Comparison of ENCODE assay signal across 26 mouse cellular contexts in the genomic region with DNA sequence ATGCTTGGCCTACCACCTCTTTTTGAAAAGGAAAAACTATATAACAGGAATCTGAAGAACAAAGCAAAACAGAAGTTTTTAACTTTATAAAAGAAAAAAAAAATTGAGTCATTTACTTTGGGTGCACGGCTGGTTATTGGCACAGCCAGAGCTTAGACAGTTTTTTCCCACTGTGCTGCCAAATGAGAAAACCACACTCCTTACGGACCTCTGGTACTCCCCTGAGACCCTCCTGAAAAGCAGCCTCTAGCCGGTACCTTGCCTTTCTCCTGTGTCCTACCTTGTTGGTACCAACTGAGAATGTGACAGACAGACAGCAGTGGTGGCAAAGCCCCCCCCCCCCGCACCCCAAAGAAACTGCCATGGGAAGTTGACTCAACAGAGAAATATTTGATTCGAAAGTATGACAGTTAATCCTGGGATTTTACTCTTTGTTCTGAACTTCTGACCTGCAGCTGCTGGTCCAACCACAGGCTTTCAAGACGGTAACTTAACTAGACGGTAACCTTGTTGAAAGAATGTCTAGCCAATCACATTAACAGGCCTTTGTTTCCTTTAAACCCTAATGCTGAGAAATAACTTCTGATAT. TPM values are rescaled to one million over a fixed set of nuclear protein-coding genes. Genes with fewer than 3 reads are reported as not detected.
DNase-seq lines count a peak whose midpoint lies in the region; ATAC-seq and TF ChIP-seq lines count a peak whose summit lies in the region.
"Had no signal": no experiment of that assay in that cellular context is flagged by ENCODE, and none has a peak within 500 bp of the region (broad histone marks: within the 10 kb centered on the region; RNA-seq: fewer than 3 reads in every experiment).

No protein-coding gene starts in this region.

- H3K4me3 ChIP-seq in embryonic facial prominence, embryonic 14.5 days (ENCODE audit: low read depth, low read length): no peak overlapping the region
- no peak overlapping the region for H3K4me3 ChIP-seq in embryonic facial prominence, embryonic 10.5 days
- H3K4me3 ChIP-seq in limb, embryonic 14.5 days (replicated peaks; ENCODE audit: low read length): no peak overlapping the region
- H3K4me3 ChIP-seq in limb, embryonic 10.5 days: no peak overlapping the region
- H3K4me3 ChIP-seq in liver, postnatal 0 days (ENCODE audit: low read depth, low read length): no peak overlapping the region
- H3K4me3 ChIP-seq: forebrain, embryonic 10.5 days; forebrain, embryonic 15.5 days; hindbrain, embryonic 12.5 days; kidney, embryonic 15.5 days; limb, embryonic 13.5 days; liver, embryonic 13.5 days; midbrain, embryonic 10.5 days; midbrain, embryonic 15.5 days; stomach, embryonic 15.5 days had no signal

- no peak for TF ChIP-seq POLR2A in limb, embryonic 14.5 days (IDR thresholded peaks at IDR 0.05; ENCODE audit: borderline replicate concordance, extremely low read depth, insufficient read depth, insufficient read length)

- H3K4me1 ChIP-seq in embryonic facial prominence, embryonic 14.5 days (ENCODE audit: control insufficient read depth, insufficient read depth, low read length): peaks cover 37% of the 10 kb centered on the region
- peaks cover 49% of the 10 kb centered on the region for H3K4me1 ChIP-seq in embryonic facial prominence, embryonic 10.5 days
- peaks cover 13% of the 10 kb centered on the region; the same call in 1 of the 2 replicates for H3K4me1 ChIP-seq in limb, embryonic 14.5 days (ENCODE audit: control insufficient read depth, insufficient read depth, low read length)
- H3K4me1 ChIP-seq in limb, embryonic 10.5 days: peaks cover 27% of the 10 kb centered on the region
- H3K4me1 ChIP-seq in liver, postnatal 0 days (ENCODE audit: insufficient read depth): peaks cover 5% of the 10 kb centered on the region
- H3K4me1 ChIP-seq: midbrain, embryonic 15.5 days had no signal

- H3K4me2 ChIP-seq in embryonic facial prominence, embryonic 14.5 days (ENCODE audit: low read depth, low read length): no peak overlapping the region
- no peak overlapping the region for H3K4me2 ChIP-seq in limb, embryonic 14.5 days (replicated peaks; ENCODE audit: low read depth, low read length, severe bottlenecking)
- no peak overlapping the region for H3K4me2 ChIP-seq in liver, postnatal 0 days (ENCODE audit: low read depth, low read length)
- H3K4me2 ChIP-seq: forebrain, embryonic 15.5 days; hindbrain, embryonic 12.5 days; kidney, embryonic 15.5 days; limb, embryonic 13.5 days; liver, embryonic 13.5 days; lung, embryonic 14.5 days; midbrain, embryonic 15.5 days; stomach, embryonic 15.5 days had no signal

- no peak for TF ChIP-seq CTCF in liver, postnatal 0 days (IDR thresholded peaks at IDR 0.05; ENCODE audit: low read depth)

- 43% methylated on average over 7 of the region's 7 CpGs for WGBS in embryonic facial prominence, embryonic 14.5 days
- WGBS in embryonic facial prominence, embryonic 10.5 days: 56% methylated on average over 7 of the region's 7 CpGs
- WGBS in limb, embryonic 14.5 days: 39% methylated on average over 7 of the region's 7 CpGs
- 84% methylated on average over 7 of the region's 7 CpGs for WGBS in limb, embryonic 10.5 days
- WGBS in liver, postnatal 0 days (ENCODE audit: insufficient replicate concordance): 68% methylated on average over 7 of the region's 7 CpGs

- no peak overlapping the region for H3K9ac ChIP-seq in embryonic facial prominence, embryonic 14.5 days (ENCODE audit: low read depth, low read length)
- H3K9ac ChIP-seq in limb, embryonic 14.5 days (ENCODE audit: low read depth, low read length, severe bottlenecking): no peak overlapping the region
- H3K9ac ChIP-seq in liver, postnatal 0 days (replicated peaks): no peak overlapping the region
- H3K9ac ChIP-seq: forebrain, embryonic 15.5 days; hindbrain, embryonic 12.5 days; kidney, embryonic 15.5 days; limb, embryonic 13.5 days; liver, embryonic 13.5 days; lung, embryonic 14.5 days; midbrain, embryonic 15.5 days; stomach, embryonic 15.5 days had no signal

- peaks cover 5% of the 10 kb centered on the region; the same call in 1 of the 2 replicates for H3K9me3 ChIP-seq in embryonic facial prominence, embryonic 14.5 days (ENCODE audit: control insufficient read depth, low read length)
- H3K9me3 ChIP-seq in embryonic facial prominence, embryonic 10.5 days: no peaks in the 10 kb centered on the region
- H3K9me3 ChIP-seq in limb, embryonic 14.5 days (ENCODE audit: control insufficient read depth, low read length): 0 out of 2 replicates have a peak, but pooled peaks cover 4% of the 10 kb centered on the region
- no peaks in the 10 kb centered on the region for H3K9me3 ChIP-seq in limb, embryonic 10.5 days (replicated peaks)
- no peaks in the 10 kb centered on the region for H3K9me3 ChIP-seq in liver, postnatal 0 days (ENCODE audit: low read length)
- H3K9me3 ChIP-seq: forebrain, embryonic 10.5 days; forebrain, embryonic 15.5 days; hindbrain, embryonic 12.5 days; kidney, embryonic 15.5 days; liver, embryonic 13.5 days; midbrain, embryonic 10.5 days; midbrain, embryonic 15.5 days; stomach, embryonic 15.5 days had no signal

- 0 out of 2 replicates have a peak, but pooled peaks have one; percentile 35 for ATAC-seq in embryonic facial prominence, embryonic 14.5 days (ENCODE audit: low read depth)
- 0 out of 2 replicates have a peak, but pooled peaks have one; percentile 6 for ATAC-seq in limb, embryonic 14.5 days (ENCODE audit: low FRiP score, low read depth)
- no peak for ATAC-seq in liver, postnatal 0 days
- ATAC-seq: CD4-positive, CD25-positive, alpha-beta regulatory T cell, adult 4 months; forebrain, embryonic 15.5 days; intestine, postnatal 0 days; midbrain, embryonic 15.5 days had no signal

- DNase-seq in embryonic facial prominence, embryonic 14.5 days (ENCODE audit: low spot score): peak; percentile 59
- DNase-seq in embryonic facial prominence, embryonic 10.5 days (ENCODE audit: low spot score): no peak
- DNase-seq in limb, embryonic 14.5 days (ENCODE audit: low spot score): no peak
- no peak for DNase-seq in limb, embryonic 10.5 days (ENCODE audit: low spot score)
- DNase-seq in adipocyte (ENCODE audit: low spot score): peak; percentile 18
- DNase-seq in cerebellum, adult 11 months: no peak
- DNase-seq in left cerebral cortex, adult 8-10 months (ENCODE audit: low spot score in 2 of 2): no peak
- no peak for DNase-seq in liver, postnatal 0 days
- DNase-seq: adrenal gland, postnatal 14 days; cerebellum, adult 18-20 months; cerebellum, postnatal 10 days; heart, postnatal 36 days; kidney, postnatal 25 days; liver, embryonic 13.5 days; lung, embryonic 14.5 days; right cerebral cortex, postnatal 25 days had no signal

- no peaks in the 10 kb centered on the region for H3K36me3 ChIP-seq in embryonic facial prominence, embryonic 14.5 days (ENCODE audit: control insufficient read depth, insufficient read depth, low read length)
- H3K36me3 ChIP-seq in embryonic facial prominence, embryonic 10.5 days (replicated peaks): no peaks in the 10 kb centered on the region
- H3K36me3 ChIP-seq in limb, embryonic 14.5 days (ENCODE audit: control insufficient read depth, insufficient read depth, low read length): no peaks in the 10 kb centered on the region
- H3K36me3 ChIP-seq in limb, embryonic 10.5 days: no peaks in the 10 kb centered on the region
- no peaks in the 10 kb centered on the region for H3K36me3 ChIP-seq in liver, postnatal 0 days (replicated peaks; ENCODE audit: insufficient read depth, low read length)
- H3K36me3 ChIP-seq: forebrain, embryonic 10.5 days; forebrain, embryonic 15.5 days; hindbrain, embryonic 12.5 days; kidney, embryonic 15.5 days; limb, embryonic 13.5 days; liver, embryonic 13.5 days; midbrain, embryonic 10.5 days; midbrain, embryonic 15.5 days; stomach, embryonic 15.5 days had no signal

- no peaks in the 10 kb centered on the region for H3K27me3 ChIP-seq in embryonic facial prominence, embryonic 14.5 days (replicated peaks; ENCODE audit: control insufficient read depth, insufficient read depth, low read length)
- no peaks in the 10 kb centered on the region for H3K27me3 ChIP-seq in embryonic facial prominence, embryonic 10.5 days (replicated peaks; ENCODE audit: low read depth, poor library complexity, severe bottlenecking)
- H3K27me3 ChIP-seq in limb, embryonic 14.5 days (ENCODE audit: control insufficient read depth, insufficient read depth, low read length): no peaks in the 10 kb centered on the region
- H3K27me3 ChIP-seq in limb, embryonic 10.5 days (ENCODE audit: low read depth, poor library complexity, severe bottlenecking): no peaks in the 10 kb centered on the region
- H3K27me3 ChIP-seq in liver, postnatal 0 days (ENCODE audit: insufficient read depth, low read length): no peaks in the 10 kb centered on the region
- H3K27me3 ChIP-seq: forebrain, embryonic 15.5 days; hindbrain, embryonic 12.5 days; kidney, embryonic 15.5 days; limb, embryonic 13.5 days; liver, embryonic 13.5 days; midbrain, embryonic 15.5 days; stomach, embryonic 15.5 days had no signal

- no peak for TF ChIP-seq EP300 in liver, postnatal 0 days (IDR thresholded peaks at IDR 0.05; ENCODE audit: low read depth)

- H3K27ac ChIP-seq in embryonic facial prominence, embryonic 14.5 days (replicated peaks; ENCODE audit: low read depth, low read length): no peak overlapping the region
- H3K27ac ChIP-seq in embryonic facial prominence, embryonic 10.5 days (replicated peaks): no peak overlapping the region
- H3K27ac ChIP-seq in limb, embryonic 14.5 days (replicated peaks; ENCODE audit: low read depth, low read length): no peak overlapping the region
- H3K27ac ChIP-seq in limb, embryonic 10.5 days: no peak overlapping the region
- no peak overlapping the region for H3K27ac ChIP-seq in liver, postnatal 0 days (ENCODE audit: low read depth)
- H3K27ac ChIP-seq: forebrain, embryonic 10.5 days; forebrain, embryonic 15.5 days; hindbrain, embryonic 12.5 days; kidney, embryonic 15.5 days; limb, embryonic 13.5 days; liver, embryonic 13.5 days; midbrain, embryonic 10.5 days; midbrain, embryonic 15.5 days; stomach, embryonic 15.5 days had no signal

RNA-seq across cellular contexts. Expression of a gene that starts 50.7 kb away (rescaled TPM):
- polyA plus RNA-seq in embryonic facial prominence, embryonic 14.5 days (2014; fragmentation: Nextera tagmentation; extraction: Ambion mirVana): 870 and 944 TPM in 2 replicates
- polyA plus RNA-seq in embryonic facial prominence, embryonic 10.5 days (2016; fragmentation: Nextera tagmentation; extraction: Ambion mirVana): 864 and 874 TPM in 2 replicates
- polyA plus RNA-seq in limb, embryonic 14.5 days (2012; rRNA removed): 674 and 696 TPM in 2 replicates
- polyA plus RNA-seq in limb, embryonic 14.5 days (2014; fragmentation: Nextera tagmentation; extraction: Ambion mirVana): 746 and 782 TPM in 2 replicates
- 697 and 777 TPM in 2 replicates for polyA plus RNA-seq in limb, embryonic 10.5 days (2016; fragmentation: Nextera tagmentation; extraction: Ambion mirVana)
- 100 to 1,000 TPM in 1 of 4 experiments, 10 to 100 TPM in 3; 69.4 to 104 (median 78.6) TPM for total RNA-seq in left cerebral cortex, adult 8-10 months (2022)
- 128 and 143 TPM in 2 replicates for polyA plus RNA-seq in liver, postnatal 0 days (2015; fragmentation: Nextera tagmentation; extraction: Ambion mirVana)

Comparison
In these comparisons a context has a peak if more than half of its experiments do, and no peak if none do; other contexts are left out.
1. DNase-seq: peak in embryonic facial prominence, embryonic 14.5 days (single experiment) and adipocyte (single experiment); none in embryonic facial prominence, embryonic 10.5 days (single experiment), limb, embryonic 14.5 days (single experiment), limb, embryonic 10.5 days (single experiment), cerebellum, adult 11 months (single experiment), left cerebral cortex, adult 8-10 months (0 of 2) and liver, postnatal 0 days (single experiment).